Mouse (Mus musculus): ENCODE results near the gene Gm28635.

Gene Gm28635

GRCm38 (mm10) chr2:84585700-84586099, 92.1 kb downstream of the Gm28635 start:
- no peak for DNase-seq (ENCODE audit: low spot score in 2 of 2)

GRCm38 (mm10) chr2:84582286-84582685, 95.6 kb downstream of the Gm28635 start:
- no peak for DNase-seq (ENCODE audit: low spot score in 2 of 2)

GRCm38 (mm10) chr2:84581208-84581607, 96.6 kb downstream of the Gm28635 start:
- DNase-seq (ENCODE audit: low spot score in 2 of 2) = peak in 1 of 2 experiments; percentile 51

GRCm38 (mm10) chr2:84579311-84579710, 98.5 kb downstream of the Gm28635 start:
- no peak for DNase-seq (ENCODE audit: low spot score in 2 of 2)

- no peak for DNase-seq (ENCODE audit: low spot score in 2 of 2)
These were observed 103.7 kb downstream of the Gm28635 start for GRCm38 (mm10) chr2:84574130-84574529.

GRCm38 (mm10) chr2:84556888-84557514, 120.8 kb downstream of the Gm28635 start:
- no peak for DNase-seq (ENCODE audit: low spot score in 2 of 2)

Measured in spleen, postnatal 10 days (tissue).